Mouse (Mus musculus): Measurements from ENCODE around the gene Mdga2. TPM values are rescaled to one million over a fixed set of nuclear protein-coding genes. Genes with fewer than 3 reads are reported as not detected.

The Mdga2 gene
- polyA plus RNA-seq, 1 experiment from 2014 or later: 8.6 TPM

GRCm38 (mm10) chr12:66591617-66592230, 630.6 kb downstream of the Mdga2 start:
- Histone ChIP-seq H3K36me3 (replicated peaks) (no peaks in the 10 kb centered on the region), H3K9ac (no peak overlapping the region), H3K27ac (no peak overlapping the region), H3K27me3 (no peaks in the 10 kb centered on the region), H3K4me1 (no peaks in the 10 kb centered on the region), H3K4me3 (replicated peaks) (no peak overlapping the region), H3K9me3 (no peaks in the 10 kb centered on the region), H3K4me2 (no peak overlapping the region)
- ATAC-seq (ENCODE audit: low FRiP score): no peak
- 45% methylated on average over 1 of the region's 1 CpGs for WGBS

- Histone ChIP-seq H3K36me3 (replicated peaks) (no peaks in the 10 kb centered on the region), H3K4me3 (replicated peaks) (no peak overlapping the region), H3K9ac (no peak overlapping the region), H3K4me2 (no peak overlapping the region), H3K9me3 (no peaks in the 10 kb centered on the region), H3K27ac (no peak overlapping the region), H3K27me3 (no peaks in the 10 kb centered on the region), H3K4me1 (no peaks in the 10 kb centered on the region)
- ATAC-seq (ENCODE audit: low FRiP score): no peak
- WGBS: 78% methylated on average over 1 of the region's 1 CpGs
These were observed 657.0 kb downstream of the Mdga2 start for GRCm38 (mm10) chr12:66565396-66565795.

GRCm38 (mm10) chr12:66556846-66557245, 665.5 kb downstream of the Mdga2 start:
- ATAC-seq (ENCODE audit: low FRiP score): peak; percentile 31; the same call in 1 of the 2 replicates

GRCm38 (mm10) chr12:66556178-66556820, 666.0 kb downstream of the Mdga2 start:
- H3K4me3 ChIP-seq (replicated peaks): no peak overlapping the region
- H3K36me3 ChIP-seq (replicated peaks): no peaks in the 10 kb centered on the region
- no peaks in the 10 kb centered on the region for H3K9me3 ChIP-seq
- no peak overlapping the region for H3K9ac ChIP-seq
- H3K4me1 ChIP-seq: no peaks in the 10 kb centered on the region
- H3K27ac ChIP-seq: no peak overlapping the region
- no peak for ATAC-seq (ENCODE audit: low FRiP score)
- H3K4me2 ChIP-seq: no peak overlapping the region
- 75% methylated on average over 2 of the region's 2 CpGs for WGBS
- no peaks in the 10 kb centered on the region for H3K27me3 ChIP-seq

More at GRCm38 (mm10) chr12:66556846-66557245, 665.5 kb downstream of the Mdga2 start:
- Histone ChIP-seq H3K9ac (no peak overlapping the region), H3K27me3 (no peaks in the 10 kb centered on the region), H3K4me1 (no peaks in the 10 kb centered on the region), H3K27ac (no peak overlapping the region), H3K36me3 (replicated peaks) (no peaks in the 10 kb centered on the region), H3K4me3 (replicated peaks) (no peak overlapping the region), H3K9me3 (no peaks in the 10 kb centered on the region), H3K4me2 (no peak overlapping the region)
- 65% methylated on average over 3 of the region's 3 CpGs for WGBS

GRCm38 (mm10) chr12:66524973-66525372, 697.4 kb downstream of the Mdga2 start:
- Histone ChIP-seq H3K27ac (no peak overlapping the region), H3K9ac (no peak overlapping the region), H3K4me1 (no peaks in the 10 kb centered on the region), H3K27me3 (no peaks in the 10 kb centered on the region), H3K36me3 (replicated peaks) (no peaks in the 10 kb centered on the region), H3K4me2 (no peak overlapping the region), H3K9me3 (no peaks in the 10 kb centered on the region), H3K4me3 (replicated peaks) (no peak overlapping the region)
- ATAC-seq (ENCODE audit: low FRiP score): peak; percentile 51; the same call in 1 of the 2 replicates
- WGBS: 29% methylated on average over 2 of the region's 2 CpGs

GRCm38 (mm10) chr12:66499258-66499657, 723.1 kb downstream of the Mdga2 start:
- no peaks in the 10 kb centered on the region for H3K27me3 ChIP-seq
- WGBS: 91% methylated on average over 4 of the region's 4 CpGs
- no peak overlapping the region for H3K4me3 ChIP-seq (replicated peaks)
- H3K4me1 ChIP-seq: no peaks in the 10 kb centered on the region
- H3K4me2 ChIP-seq: no peak overlapping the region
- no peaks in the 10 kb centered on the region for H3K9me3 ChIP-seq
- no peaks in the 10 kb centered on the region for H3K36me3 ChIP-seq (replicated peaks)
- H3K9ac ChIP-seq: no peak overlapping the region
- no peak overlapping the region for H3K27ac ChIP-seq
- no peak for ATAC-seq (ENCODE audit: low FRiP score)

GRCm38 (mm10) chr12:66470868-66471267, 751.5 kb downstream of the Mdga2 start:
- H3K27ac ChIP-seq: no peak overlapping the region
- no peak overlapping the region for H3K9ac ChIP-seq
- peaks cover 8% of the 10 kb centered on the region for H3K4me1 ChIP-seq
- no peaks in the 10 kb centered on the region for H3K36me3 ChIP-seq (replicated peaks)
- no peak overlapping the region for H3K4me3 ChIP-seq (replicated peaks)
- H3K27me3 ChIP-seq: no peaks in the 10 kb centered on the region
- WGBS: 16% methylated on average over 4 of the region's 4 CpGs
- peak; percentile 68 for ATAC-seq (ENCODE audit: low FRiP score)
- H3K4me2 ChIP-seq: peak overlapping the region; percentile 35
- H3K9me3 ChIP-seq: no peaks in the 10 kb centered on the region

GRCm38 (mm10) chr12:66470243-66470863, 752.0 kb downstream of the Mdga2 start:
- Histone ChIP-seq H3K4me2 (peak overlapping the region; percentile 35), H3K9ac (no peak overlapping the region), H3K36me3 (replicated peaks) (no peaks in the 10 kb centered on the region), H3K27ac (peak overlapping the region; percentile 33; the same call in 1 of the 2 replicates), H3K9me3 (no peaks in the 10 kb centered on the region), H3K4me1 (peaks cover 8% of the 10 kb centered on the region), H3K27me3 (no peaks in the 10 kb centered on the region), H3K4me3 (replicated peaks) (no peak overlapping the region)
- peak; percentile 82 for ATAC-seq (ENCODE audit: low FRiP score)
- WGBS: 25% methylated on average over 8 of the region's 8 CpGs

- no peak overlapping the region for H3K9ac ChIP-seq
- 95% methylated on average over 3 of the region's 3 CpGs for WGBS
- no peaks in the 10 kb centered on the region for H3K9me3 ChIP-seq
- no peaks in the 10 kb centered on the region for H3K36me3 ChIP-seq (replicated peaks)
- H3K27ac ChIP-seq: no peak overlapping the region
- no peak overlapping the region for H3K4me3 ChIP-seq (replicated peaks)
- H3K4me2 ChIP-seq: no peak overlapping the region
- H3K27me3 ChIP-seq: no peaks in the 10 kb centered on the region
- ATAC-seq (ENCODE audit: low FRiP score): no peak
- H3K4me1 ChIP-seq: peaks cover 6% of the 10 kb centered on the region
These were observed 756.8 kb downstream of the Mdga2 start for GRCm38 (mm10) chr12:66465516-66465915.

- WGBS: 74% methylated on average over 2 of the region's 2 CpGs
- no peak overlapping the region for H3K27ac ChIP-seq
- no peaks in the 10 kb centered on the region for H3K27me3 ChIP-seq
- H3K4me2 ChIP-seq: no peak overlapping the region
- no peaks in the 10 kb centered on the region for H3K36me3 ChIP-seq (replicated peaks)
- H3K9me3 ChIP-seq: no peaks in the 10 kb centered on the region
- no peak overlapping the region for H3K4me3 ChIP-seq (replicated peaks)
- H3K9ac ChIP-seq: no peak overlapping the region
- no peaks in the 10 kb centered on the region for H3K4me1 ChIP-seq
- ATAC-seq (ENCODE audit: low FRiP score): no peak
These were observed 779.0 kb downstream of the Mdga2 start for GRCm38 (mm10) chr12:66443340-66443739.

Measured in forebrain, embryonic 12.5 days (tissue).